Mouse (Mus musculus): ENCODE data around the gene Akain1. TPM values are rescaled to one million over a fixed set of nuclear protein-coding genes. Genes with fewer than 3 reads are reported as not detected.

Akain1 gene
- polyA plus RNA-seq, 1 experiment from 2014 or later, result not detected

DNA sequence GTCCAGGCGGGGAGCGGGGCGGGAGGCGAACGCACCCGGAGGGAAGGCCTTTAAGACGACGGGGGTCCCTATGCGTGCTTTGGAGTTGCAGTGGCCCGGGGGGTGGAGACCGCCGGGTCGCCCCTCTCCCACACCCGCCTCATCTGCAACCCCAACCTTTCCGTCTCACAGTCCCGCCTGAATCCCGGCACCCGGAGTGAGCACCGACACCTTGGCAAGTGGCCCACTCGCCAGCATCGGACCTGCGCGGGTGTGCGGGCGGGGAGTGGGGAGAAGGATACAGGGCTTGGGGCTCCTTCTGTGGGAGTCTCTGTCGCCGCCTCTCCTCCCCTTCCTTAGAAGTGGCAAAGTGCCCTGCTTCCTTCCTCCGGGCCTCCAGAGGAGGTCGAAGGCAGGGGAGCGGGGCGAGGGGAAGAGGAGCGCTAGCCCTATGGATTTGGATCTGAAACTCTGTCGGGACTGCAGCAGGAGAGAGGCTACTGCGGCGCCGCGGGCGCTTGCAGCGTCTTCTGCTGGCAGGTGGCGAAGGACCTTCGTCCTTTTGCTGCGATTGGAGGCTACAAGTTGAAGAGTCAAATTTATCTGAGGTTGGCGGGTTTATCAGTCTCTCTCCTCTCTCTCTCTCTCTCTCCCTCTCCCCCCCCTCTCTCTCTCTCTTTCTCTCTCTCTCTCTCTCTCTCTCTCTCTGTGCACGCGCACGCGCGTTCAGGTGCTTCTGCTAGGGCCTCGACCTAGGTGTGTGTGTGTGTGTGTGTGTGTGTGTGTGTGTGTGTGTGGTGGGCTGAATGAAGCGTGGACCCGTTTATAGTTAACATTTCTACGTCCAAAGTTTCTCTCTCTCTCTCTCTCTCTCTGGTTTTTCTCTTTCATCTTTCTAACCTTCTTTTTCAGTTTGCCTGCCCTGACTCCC lies 700 bp downstream of the Akain1 start:
- peaks cover 19% of the 10 kb centered on the region for H3K4me1 ChIP-seq
- peaks cover 57% of the 10 kb centered on the region for H3K27me3 ChIP-seq (ENCODE audit: poor library complexity, severe bottlenecking)
- no peak for DNase-seq (ENCODE audit: extremely low spot score, low spot score)
- no peaks in the 10 kb centered on the region for H3K36me3 ChIP-seq (replicated peaks)
- no peak overlapping the region for H3K27ac ChIP-seq
- WGBS, result under 1% methylated on average over 51 of the region's 52 CpGs
- peak overlapping the region; percentile 53 for H3K4me3 ChIP-seq
- H3K9me3 ChIP-seq, result no peaks in the 10 kb centered on the region

DNA sequence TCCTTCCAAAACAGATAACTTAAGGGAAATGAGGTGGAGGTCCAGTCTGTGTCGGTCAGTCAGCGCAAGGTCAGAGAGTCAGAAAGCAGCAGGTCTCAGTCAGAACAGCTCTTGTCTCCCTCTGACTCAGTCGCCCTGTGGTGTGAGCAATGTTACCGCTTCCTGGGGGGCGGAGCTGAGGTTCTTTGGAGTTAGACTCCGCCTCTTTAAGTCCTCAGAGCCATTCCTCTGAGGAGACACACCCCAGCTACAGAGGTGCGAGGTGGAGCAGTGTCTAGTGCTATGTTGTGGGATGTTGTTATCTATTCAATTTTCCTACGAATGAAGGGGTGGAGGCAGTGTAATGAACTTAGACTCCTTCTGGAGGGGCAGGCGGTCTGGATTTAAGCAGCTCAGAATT lies 1.9 kb downstream of the Akain1 start:
- Histone ChIP-seq H3K4me3 (no peak overlapping the region), H3K36me3 (replicated peaks) (no peaks in the 10 kb centered on the region), H3K27me3 (ENCODE audit: poor library complexity, severe bottlenecking) (peaks cover 57% of the 10 kb centered on the region), H3K4me1 (peaks cover 19% of the 10 kb centered on the region), H3K27ac (no peak overlapping the region), H3K9me3 (no peaks in the 10 kb centered on the region)
- DNase-seq (ENCODE audit: extremely low spot score, low spot score), result no peak
- WGBS, result 11% methylated on average over 9 of the region's 9 CpGs

DNA sequence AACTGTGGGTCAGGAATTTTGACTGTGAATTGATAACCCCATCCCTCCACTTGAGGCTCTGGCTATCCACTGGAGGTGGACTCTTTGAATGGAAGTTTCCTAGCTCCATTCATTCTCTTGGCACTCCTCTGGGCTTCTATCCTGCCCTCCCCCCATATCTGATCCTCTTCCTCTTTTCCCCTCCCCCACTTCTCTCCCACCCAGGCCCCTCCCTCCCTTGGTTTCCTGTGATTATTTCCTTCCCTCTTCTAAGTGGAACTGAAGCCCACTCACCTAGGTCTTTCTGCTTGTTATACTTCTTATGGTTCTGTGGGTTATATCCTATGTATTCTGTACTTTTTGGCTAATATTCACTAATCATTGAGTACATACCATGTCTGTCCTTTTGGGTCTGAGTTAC lies 9.6 kb downstream of the Akain1 start:
- H3K9me3 ChIP-seq, result no peaks in the 10 kb centered on the region
- DNase-seq (ENCODE audit: extremely low spot score, low spot score), result no peak
- H3K36me3 ChIP-seq (replicated peaks), result no peaks in the 10 kb centered on the region
- H3K4me3 ChIP-seq, result no peak overlapping the region
- no peaks in the 10 kb centered on the region for H3K27me3 ChIP-seq (ENCODE audit: poor library complexity, severe bottlenecking)
- no peak overlapping the region for H3K27ac ChIP-seq
- H3K4me1 ChIP-seq, result no peaks in the 10 kb centered on the region

- 88% methylated on average over 7 of the region's 7 CpGs for WGBS
- H3K27ac ChIP-seq, result no peak overlapping the region
- no peaks in the 10 kb centered on the region for H3K36me3 ChIP-seq (replicated peaks)
- no peaks in the 10 kb centered on the region for H3K27me3 ChIP-seq (ENCODE audit: poor library complexity, severe bottlenecking)
- H3K4me1 ChIP-seq, result 0 out of 2 replicates have a peak, but pooled peaks cover 9% of the 10 kb centered on the region
- H3K9me3 ChIP-seq, result 0 out of 2 replicates have a peak, but pooled peaks cover 4% of the 10 kb centered on the region
- no peak overlapping the region for H3K4me3 ChIP-seq
- no peak for DNase-seq (ENCODE audit: extremely low spot score, low spot score)
Measured at GRCm38 (mm10) chr17:69461680-69462079, 22.6 kb downstream of the Akain1 start.

- 66% methylated on average over 3 of the region's 3 CpGs for WGBS
- no peak for DNase-seq (ENCODE audit: extremely low spot score, low spot score)
- H3K9me3 ChIP-seq, result no peaks in the 10 kb centered on the region
- H3K27me3 ChIP-seq (ENCODE audit: poor library complexity, severe bottlenecking), result no peaks in the 10 kb centered on the region
- H3K36me3 ChIP-seq (replicated peaks), result no peaks in the 10 kb centered on the region
- 0 out of 2 replicates have a peak, but pooled peaks cover 9% of the 10 kb centered on the region for H3K4me1 ChIP-seq
- H3K4me3 ChIP-seq, result no peak overlapping the region
- H3K27ac ChIP-seq, result no peak overlapping the region
Measured at GRCm38 (mm10) chr17:69463037-69463436, 23.9 kb downstream of the Akain1 start.

GRCm38 (mm10) chr17:69471171-69471570 lies 32.0 kb downstream of the Akain1 start:
- no peak overlapping the region for H3K4me3 ChIP-seq
- DNase-seq (ENCODE audit: extremely low spot score, low spot score), result no peak
- 65% methylated on average over 10 of the region's 10 CpGs for WGBS
- peaks cover 33% of the 10 kb centered on the region for H3K4me1 ChIP-seq
- H3K36me3 ChIP-seq (replicated peaks), result no peaks in the 10 kb centered on the region
- H3K27me3 ChIP-seq (ENCODE audit: poor library complexity, severe bottlenecking), result peaks cover 42% of the 10 kb centered on the region
- H3K9me3 ChIP-seq, result no peaks in the 10 kb centered on the region
- no peak overlapping the region for H3K27ac ChIP-seq

DNA sequence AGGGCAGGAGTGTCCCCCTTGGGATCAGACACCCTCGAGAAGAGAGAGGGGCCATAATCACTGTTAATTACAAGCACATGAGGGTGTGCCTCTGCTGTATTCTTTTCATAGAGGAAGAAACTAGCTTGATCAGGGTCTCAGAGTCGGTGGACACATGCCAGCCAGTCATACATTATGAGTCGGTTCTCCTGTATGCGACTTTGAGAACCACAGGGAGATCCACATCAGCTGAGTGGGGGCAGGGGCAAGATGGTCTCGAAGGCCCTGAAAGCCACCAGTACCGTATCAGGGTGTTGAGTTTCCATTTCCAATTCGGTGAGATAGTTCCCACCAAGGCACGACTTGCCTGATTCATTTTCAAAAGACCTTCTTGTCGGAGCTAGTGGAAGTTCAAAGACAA lies 33.3 kb downstream of the Akain1 start:
- Histone ChIP-seq H3K27me3 (ENCODE audit: poor library complexity, severe bottlenecking) (peaks cover 50% of the 10 kb centered on the region), H3K4me1 (peaks cover 33% of the 10 kb centered on the region), H3K36me3 (replicated peaks) (no peaks in the 10 kb centered on the region), H3K27ac (no peak overlapping the region), H3K4me3 (no peak overlapping the region), H3K9me3 (no peaks in the 10 kb centered on the region)
- 82% methylated on average over 9 of the region's 9 CpGs for whole genome bisulfite sequencing
- no peak for DNase-seq (ENCODE audit: extremely low spot score, low spot score)

- DNase-seq (ENCODE audit: extremely low spot score, low spot score), result no peak
- H3K4me1 ChIP-seq, result peaks cover 42% of the 10 kb centered on the region
- no peaks in the 10 kb centered on the region for H3K9me3 ChIP-seq
- WGBS, result 79% methylated on average over 4 of the region's 4 CpGs
- peaks cover 50% of the 10 kb centered on the region for H3K27me3 ChIP-seq (ENCODE audit: poor library complexity, severe bottlenecking)
- H3K27ac ChIP-seq, result no peak overlapping the region
- no peak overlapping the region for H3K4me3 ChIP-seq
- H3K36me3 ChIP-seq (replicated peaks), result no peaks in the 10 kb centered on the region
Measured at GRCm38 (mm10) chr17:69474084-69474483, 35.0 kb downstream of the Akain1 start.

- 2% methylated on average over 20 of the region's 20 CpGs for WGBS
- Histone ChIP-seq H3K9me3 (no peaks in the 10 kb centered on the region), H3K4me3 (peak overlapping the region; percentile 54), H3K4me1 (peaks cover 42% of the 10 kb centered on the region), H3K36me3 (replicated peaks) (no peaks in the 10 kb centered on the region), H3K27ac (peak overlapping the region; percentile 84), H3K27me3 (ENCODE audit: poor library complexity, severe bottlenecking) (peaks cover 42% of the 10 kb centered on the region)
- peak; percentile 85 for DNase-seq (ENCODE audit: extremely low spot score, low spot score)
Measured at GRCm38 (mm10) chr17:69475423-69475822, 36.3 kb downstream of the Akain1 start.

GRCm38 (mm10) chr17:69477526-69477925 lies 38.4 kb downstream of the Akain1 start:
- peaks cover 42% of the 10 kb centered on the region for H3K4me1 ChIP-seq
- H3K27me3 ChIP-seq (ENCODE audit: poor library complexity, severe bottlenecking), result peaks cover 21% of the 10 kb centered on the region
- no peak overlapping the region for H3K27ac ChIP-seq
- DNase-seq (ENCODE audit: extremely low spot score, low spot score), result no peak
- no peaks in the 10 kb centered on the region for H3K36me3 ChIP-seq (replicated peaks)
- H3K4me3 ChIP-seq, result no peak overlapping the region
- WGBS, result 43% methylated on average over 2 of the region's 2 CpGs
- H3K9me3 ChIP-seq, result no peaks in the 10 kb centered on the region

DNA sequence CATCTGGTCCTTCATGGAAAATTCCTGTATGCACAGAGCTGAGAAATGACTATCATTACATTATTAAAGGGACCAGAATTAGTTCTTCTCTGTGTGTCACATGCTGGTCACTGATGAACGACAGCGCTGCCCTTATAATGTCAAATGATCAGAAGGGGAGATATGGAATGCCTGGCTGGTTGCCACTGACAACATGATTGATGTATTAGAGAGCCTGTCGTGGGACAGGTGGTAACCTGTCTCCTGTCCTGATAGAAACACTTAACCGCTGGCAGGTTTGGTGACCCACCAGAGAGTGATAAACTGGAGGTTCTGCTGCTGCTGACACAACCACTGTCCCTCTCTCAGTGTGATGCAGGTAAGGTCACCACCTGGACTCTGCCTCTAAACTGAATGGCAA lies 40.1 kb downstream of the Akain1 start:
- 94% methylated on average over 4 of the region's 4 CpGs for WGBS
- H3K4me3 ChIP-seq, result no peak overlapping the region
- no peaks in the 10 kb centered on the region for H3K36me3 ChIP-seq (replicated peaks)
- H3K27ac ChIP-seq, result no peak overlapping the region
- DNase-seq (ENCODE audit: extremely low spot score, low spot score), result no peak
- H3K4me1 ChIP-seq, result peaks cover 28% of the 10 kb centered on the region
- peaks cover 13% of the 10 kb centered on the region; the same call in 1 of the 2 replicates for H3K27me3 ChIP-seq (ENCODE audit: poor library complexity, severe bottlenecking)
- no peaks in the 10 kb centered on the region; the same call in 1 of the 2 replicates for H3K9me3 ChIP-seq

- no peak for DNase-seq (ENCODE audit: extremely low spot score, low spot score)
- no peaks in the 10 kb centered on the region for H3K36me3 ChIP-seq (replicated peaks)
- no peak overlapping the region for H3K27ac ChIP-seq
- no peaks in the 10 kb centered on the region; the same call in 1 of the 2 replicates for H3K9me3 ChIP-seq
- H3K27me3 ChIP-seq (ENCODE audit: poor library complexity, severe bottlenecking), result no peaks in the 10 kb centered on the region
- H3K4me1 ChIP-seq, result peaks cover 6% of the 10 kb centered on the region
- 93% methylated on average over 12 of the region's 12 CpGs for WGBS
- no peak overlapping the region for H3K4me3 ChIP-seq
Measured at GRCm38 (mm10) chr17:69487116-69487515, 48.0 kb downstream of the Akain1 start.

DNA sequence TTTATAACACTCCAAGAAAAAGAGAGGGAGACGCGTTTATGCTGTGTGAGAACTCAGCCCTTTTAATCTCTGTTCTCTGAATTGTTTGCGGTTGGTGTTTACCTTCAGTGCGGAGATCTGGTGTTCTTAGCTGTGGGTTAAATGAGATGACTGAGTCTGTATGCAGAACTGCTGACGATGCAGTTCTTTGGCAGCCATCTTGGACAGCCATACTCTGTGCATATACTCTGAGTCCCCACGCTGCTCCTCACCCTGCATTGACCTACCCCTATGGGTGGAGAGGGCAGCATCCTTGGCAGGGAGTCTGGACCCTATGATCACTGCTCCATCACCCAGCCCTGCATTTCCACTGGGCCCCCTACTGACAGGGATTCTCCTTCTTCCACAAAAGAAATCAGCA lies 48.8 kb downstream of the Akain1 start:
- H3K9me3 ChIP-seq, result no peaks in the 10 kb centered on the region; the same call in 1 of the 2 replicates
- no peak for DNase-seq (ENCODE audit: extremely low spot score, low spot score)
- H3K4me3 ChIP-seq, result no peak overlapping the region
- no peak overlapping the region for H3K27ac ChIP-seq
- H3K27me3 ChIP-seq (ENCODE audit: poor library complexity, severe bottlenecking), result no peaks in the 10 kb centered on the region
- H3K36me3 ChIP-seq (replicated peaks), result no peaks in the 10 kb centered on the region
- no peaks in the 10 kb centered on the region for H3K4me1 ChIP-seq
- WGBS, result 95% methylated on average over 6 of the region's 6 CpGs
